Mouse (Mus musculus) natural killer cell, adult 2 months (primary cell): Measurements from ENCODE around the gene Apol9b.
A peak's percentile ranks its signal among the peaks of the same experiment; 100 is the strongest.

Experiments
- DNase-seq, 2 experiments: peaks; one replicate each; pipeline ENCODE4 v3.0.0; 2022; ENCODE audit warnings: low spot score in 2 of 2

Gene Apol9b

DNA sequence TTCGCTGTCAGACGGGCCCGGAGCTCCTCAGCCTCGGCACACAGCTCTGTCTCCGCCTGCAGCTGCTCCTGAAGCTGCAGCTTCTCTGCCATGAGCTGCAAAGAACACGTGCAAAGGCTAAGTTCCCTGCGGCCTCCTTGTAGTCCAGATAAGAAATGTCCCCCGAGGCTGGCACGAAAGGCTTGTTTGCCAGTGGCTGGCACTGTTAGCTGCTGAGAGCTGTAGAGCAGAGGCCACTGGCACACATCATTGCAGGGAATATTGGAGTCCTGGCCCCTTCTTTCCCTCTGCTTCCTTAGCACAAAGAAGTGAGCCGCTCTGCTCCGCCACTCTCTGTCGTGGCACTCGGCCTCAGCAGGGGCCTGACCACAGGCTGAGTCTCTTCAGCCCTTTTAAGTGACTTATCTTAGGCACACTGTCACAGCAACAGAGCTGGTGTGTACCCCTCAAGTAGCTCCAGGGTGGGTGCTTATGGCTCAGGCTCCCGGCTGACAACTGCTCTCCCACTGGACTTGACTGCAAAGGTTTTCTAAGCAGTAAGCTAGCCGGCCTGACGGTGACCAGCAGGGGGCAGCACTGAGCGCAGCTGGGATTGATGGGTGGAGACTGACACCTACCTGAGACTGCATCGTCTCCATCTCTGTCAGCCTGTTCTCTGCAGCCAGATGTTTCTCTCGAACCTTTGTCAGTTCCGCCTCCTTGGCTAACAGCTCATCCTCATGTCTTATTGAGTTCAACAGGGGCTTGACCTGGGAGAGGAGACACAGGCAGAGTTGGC lies 46.5 kb downstream of the Apol9b start:
- peak; percentile 70 to 82 for DNase-seq

DNA sequence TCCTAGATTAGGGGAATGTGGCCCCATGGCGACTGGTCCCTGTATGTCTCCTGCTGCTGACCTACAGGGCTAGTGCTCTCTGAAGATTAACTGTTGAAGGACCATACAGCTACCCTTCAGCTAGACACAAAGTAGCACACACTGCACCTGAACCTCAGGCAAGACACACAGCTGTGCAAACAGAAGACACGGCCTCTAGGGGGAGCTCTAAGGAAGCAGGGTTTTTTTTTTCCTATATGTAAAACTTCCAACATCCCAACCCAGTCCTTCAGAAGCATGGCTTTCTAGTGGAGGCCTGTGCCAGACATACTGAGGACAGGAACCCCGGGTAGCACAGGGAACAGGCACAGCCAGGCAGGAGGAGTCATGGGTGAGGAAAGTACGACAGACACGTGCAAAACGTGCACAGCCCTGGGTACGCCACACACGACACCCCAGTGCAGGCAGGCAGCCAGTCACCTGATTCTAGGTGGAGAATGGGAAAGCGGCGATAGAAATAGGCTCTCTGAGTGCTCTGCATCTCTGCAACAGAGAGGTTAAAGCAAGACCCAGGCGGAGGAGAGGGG lies 53.7 kb downstream of the Apol9b start:
- DNase-seq = peak; percentile 37 to 49

DNA sequence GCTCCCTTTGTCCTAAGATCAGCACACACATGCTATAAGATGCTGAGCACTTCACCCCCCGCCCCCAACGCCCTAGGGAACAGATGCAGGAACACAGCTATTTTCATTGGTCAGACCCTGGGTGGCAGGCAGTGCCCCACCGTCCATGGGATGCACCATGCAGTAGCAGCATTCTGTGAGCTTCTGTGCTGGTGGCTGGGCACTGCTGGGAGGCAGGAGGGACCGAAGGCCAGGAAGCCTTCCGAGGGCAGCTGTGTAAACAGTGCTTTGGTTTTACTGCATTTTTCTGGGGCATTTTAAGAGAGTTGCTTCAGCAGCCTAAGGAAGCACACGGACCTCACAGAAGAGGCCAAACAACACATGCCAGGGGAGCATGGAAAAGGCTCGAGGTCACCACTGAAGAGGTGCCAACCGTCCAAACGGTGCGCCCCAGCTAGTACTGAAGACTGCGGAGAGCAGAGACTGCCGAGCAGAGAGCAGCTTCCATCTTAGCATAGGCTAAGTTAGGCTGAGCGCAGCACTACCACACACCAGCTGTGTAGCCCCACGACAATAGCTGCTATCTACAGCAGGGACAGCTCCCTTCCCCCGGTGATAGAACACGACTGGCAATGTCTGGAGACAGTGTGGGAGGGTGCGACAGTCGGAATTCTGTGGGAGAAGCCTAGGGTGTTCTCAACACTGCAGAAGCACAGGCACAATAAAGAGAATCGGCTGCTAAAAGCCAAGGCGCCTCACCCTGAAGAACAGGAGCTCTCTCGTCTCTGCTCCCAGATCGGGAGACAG lies 55.4 kb downstream of the Apol9b start:
- DNase-seq = no peak

DNA sequence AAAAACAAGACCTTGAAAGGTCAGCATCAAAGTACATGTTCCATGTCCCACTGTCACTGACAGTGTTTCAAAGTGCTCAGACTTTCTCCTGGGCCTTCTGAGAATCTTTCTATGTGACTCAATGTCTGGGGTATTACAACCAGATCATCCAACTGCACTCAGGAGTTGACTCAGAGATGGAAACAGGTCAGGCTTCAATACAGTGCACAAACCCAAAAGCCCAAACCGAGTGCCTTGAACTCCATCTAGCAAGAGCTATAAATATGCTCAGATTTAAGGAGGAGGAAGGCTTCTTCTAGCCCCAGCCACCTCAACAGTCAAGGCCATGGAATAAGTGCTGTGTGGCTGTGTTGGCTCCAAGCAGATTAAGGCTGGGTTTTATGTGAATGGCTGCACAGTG lies 57.0 kb downstream of the Apol9b start:
- no peak for DNase-seq
